Mouse (Mus musculus) limb, embryonic 12.5 days (tissue): ENCODE data around the gene Prr5. TPM values are rescaled to one million over a fixed set of nuclear protein-coding genes. Genes with fewer than 3 reads are reported as not detected.

Source experiments
- ATAC-seq: fragments of 200-750 bp; cut with Nextera tagmentation; 2 replicates; pipeline ENCODE4 v1.8.0; 2017; ENCODE audit warnings: low read depth, moderate TSS enrichment; ENCODE audit not compliant: insufficient number of reproducible peaks, insufficient read depth, low FRiP score, low TSS enrichment
- H3K27ac ChIP-seq: fragments of 300-500 bp; sonication (generic); 2 replicates; pipeline ENCODE4 v1.5.1; 2016; ENCODE audit warnings: mild to moderate bottlenecking, moderate library complexity
- H3K27me3 ChIP-seq: fragments of 300-500 bp; sonication (generic); 2 replicates; pipeline ENCODE4 v1.6.1; 2016; ENCODE audit warnings: mild to moderate bottlenecking, moderate library complexity
- H3K36me3 ChIP-seq: fragments of 300-500 bp; sonication (generic); 2 replicates; pipeline ENCODE4 v1.6.1; 2016; ENCODE audit warnings: mild to moderate bottlenecking, moderate library complexity
- H3K4me1 ChIP-seq: fragments of 300-500 bp; sonication (generic); replicated peaks from 2 replicates; pipeline ENCODE4 v1.6.1; 2016
- H3K4me2 ChIP-seq: fragments of 300-500 bp; sonication (generic); 2 replicates; pipeline ENCODE4 v1.6.1; 2016; ENCODE audit warnings: mild to moderate bottlenecking, moderate library complexity
- H3K4me3 ChIP-seq: fragments of 300-500 bp; sonication (generic); replicated peaks from 2 replicates; pipeline ENCODE4 v1.5.1; 2016; ENCODE audit warnings: mild to moderate bottlenecking
- H3K9ac ChIP-seq: fragments of 300-500 bp; sonication (generic); replicated peaks from 2 replicates; pipeline ENCODE4 v1.6.1; 2016; ENCODE audit warnings: mild to moderate bottlenecking, moderate library complexity
- H3K9me3 ChIP-seq: fragments of 300-500 bp; sonication (generic); 2 replicates; pipeline ENCODE4 v1.6.1; 2016; ENCODE audit warnings: mild to moderate bottlenecking, moderate library complexity
- WGBS: fragments of 180-500 bp; shearing (Covaris S2); methylation state at CpG from one replicate; pipeline ENCODE4 v1.1.7; 2016; 5-methylcytosine and 5-hydroxymethylcytosine counted together
- polyA plus RNA-seq: library from polyadenylated mRNA; unstranded; fragments of >200 nt; fragmentation: Nextera tagmentation; extraction: Ambion mirVana; gene quantifications from 2 replicates; pipeline ENCODE4 v1.2.1, GENCODE M21; 2016

Gene Prr5
- polyA plus RNA-seq, 1 experiment from 2014 or later, result 16.7 TPM

DNA sequence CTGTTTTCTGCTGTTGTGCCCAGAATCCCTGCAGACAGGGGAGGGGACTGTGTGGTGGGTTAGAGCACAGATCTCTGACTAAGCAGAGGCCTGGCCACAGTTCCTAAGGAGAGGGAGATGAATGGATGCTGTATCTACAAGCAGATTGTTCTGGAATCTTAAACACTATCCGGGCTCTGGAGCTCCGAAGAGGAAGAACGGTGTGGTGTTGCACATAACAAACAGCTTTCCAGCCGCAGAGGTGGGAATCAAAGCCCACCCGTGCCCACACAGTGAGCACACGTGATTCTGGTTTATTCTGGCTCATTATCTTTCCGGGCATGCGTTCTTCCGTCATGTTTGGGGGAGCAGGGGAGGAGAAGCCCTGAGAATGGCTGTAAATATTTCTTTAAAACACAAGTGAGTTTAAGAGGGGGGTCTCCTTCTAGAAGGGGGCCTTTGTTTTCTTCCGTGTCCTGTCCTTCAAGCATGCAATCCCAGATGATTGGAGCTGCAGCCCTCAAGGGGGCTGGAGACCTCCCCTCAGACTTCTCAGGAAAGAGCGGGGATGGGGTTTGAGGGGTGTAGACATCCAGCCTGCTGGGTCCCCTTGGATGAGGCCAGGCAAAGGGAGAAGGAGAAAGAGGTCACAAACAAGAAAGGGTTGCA, 67.0 kb downstream of the Prr5 start:
- Histone ChIP-seq H3K27ac (no peak overlapping the region), H3K36me3 (no peaks in the 10 kb centered on the region), H3K4me2 (no peak overlapping the region), H3K4me1 (peaks cover 12% of the 10 kb centered on the region; the same call in 1 of the 2 replicates), H3K27me3 (no peaks in the 10 kb centered on the region), H3K9me3 (peaks cover 8% of the 10 kb centered on the region; the same call in 1 of the 2 replicates), H3K9ac (no peak overlapping the region), H3K4me3 (no peak overlapping the region)
- ATAC-seq, result no peak
- WGBS, result 66% methylated on average over 11 of the region's 11 CpGs

DNA sequence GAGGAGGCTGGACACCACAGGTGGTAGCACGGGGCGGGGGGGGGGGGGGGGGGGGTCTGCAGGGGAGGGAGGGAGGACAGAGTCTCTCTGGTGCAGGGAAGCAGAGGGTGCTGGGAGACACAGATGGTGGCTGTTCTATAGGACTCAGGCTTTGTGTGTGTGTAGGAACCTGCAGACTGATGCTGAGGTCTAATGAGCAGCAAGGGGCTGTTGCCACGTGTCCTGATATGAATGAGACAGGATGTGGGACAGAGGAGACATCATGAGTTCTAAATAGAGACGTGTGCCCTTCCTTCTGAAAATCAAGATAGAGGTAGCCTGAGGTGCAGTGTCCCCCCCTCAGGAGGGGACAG, 67.5 kb downstream of the Prr5 start:
- no peaks in the 10 kb centered on the region for H3K27me3 ChIP-seq
- WGBS, result 63% methylated on average over 3 of the region's 4 CpGs
- H3K36me3 ChIP-seq, result no peaks in the 10 kb centered on the region
- H3K4me1 ChIP-seq, result peaks cover 7% of the 10 kb centered on the region; the same call in 1 of the 2 replicates
- no peak for ATAC-seq
- H3K9me3 ChIP-seq, result peaks cover 8% of the 10 kb centered on the region; the same call in 1 of the 2 replicates
- H3K9ac ChIP-seq, result no peak overlapping the region
- H3K4me3 ChIP-seq, result no peak overlapping the region
- H3K27ac ChIP-seq, result no peak overlapping the region
- H3K4me2 ChIP-seq, result no peak overlapping the region

DNA sequence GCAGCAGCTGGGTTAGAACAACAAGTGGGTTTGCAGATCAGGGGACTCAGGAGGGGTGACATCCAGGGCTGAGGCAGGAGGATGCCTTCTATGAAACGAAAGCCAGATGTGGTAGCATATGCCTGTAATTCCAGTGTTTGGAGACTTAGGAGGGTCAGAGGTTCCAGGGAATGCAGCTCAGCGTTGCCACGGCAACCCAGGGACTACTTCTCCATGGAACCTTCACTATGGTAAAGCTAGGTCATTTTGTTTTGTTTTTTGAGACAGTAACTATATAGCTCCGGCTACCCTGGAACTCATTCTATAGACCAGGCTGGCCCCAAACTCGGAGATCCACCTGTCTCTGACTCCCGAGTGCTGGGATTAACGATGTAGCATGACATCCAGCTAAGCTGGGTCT, 68.8 kb downstream of the Prr5 start:
- Histone ChIP-seq H3K9ac (no peak overlapping the region), H3K27ac (no peak overlapping the region), H3K4me2 (no peak overlapping the region), H3K27me3 (no peaks in the 10 kb centered on the region), H3K9me3 (peaks cover 8% of the 10 kb centered on the region; the same call in 1 of the 2 replicates), H3K4me1 (peaks cover 7% of the 10 kb centered on the region; the same call in 1 of the 2 replicates), H3K36me3 (no peaks in the 10 kb centered on the region), H3K4me3 (no peak overlapping the region)
- no peak for ATAC-seq
- 89% methylated on average over 7 of the region's 7 CpGs for WGBS

DNA sequence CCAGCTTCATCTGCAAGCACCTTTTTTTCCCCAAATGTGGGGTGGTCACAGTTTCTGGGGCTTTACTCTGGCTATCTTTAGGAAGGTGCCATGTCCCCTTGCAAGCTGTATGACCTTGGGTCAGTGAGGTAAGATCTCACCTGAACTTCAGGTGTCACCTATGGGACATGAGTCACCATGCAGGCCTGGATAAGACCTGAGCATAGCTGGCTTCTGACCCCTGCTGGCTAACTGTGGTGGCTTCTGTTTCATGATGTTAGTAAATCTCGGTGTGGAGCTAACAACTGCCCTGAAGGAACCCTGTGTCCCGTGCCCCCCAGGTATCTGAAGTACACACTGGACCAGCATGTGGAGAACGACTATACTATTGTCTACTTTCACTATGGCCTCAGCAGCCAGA, 72.2 kb downstream of the Prr5 start:
- ATAC-seq, result no peak
- peaks cover 8% of the 10 kb centered on the region; the same call in 1 of the 2 replicates for H3K9me3 ChIP-seq

DNA sequence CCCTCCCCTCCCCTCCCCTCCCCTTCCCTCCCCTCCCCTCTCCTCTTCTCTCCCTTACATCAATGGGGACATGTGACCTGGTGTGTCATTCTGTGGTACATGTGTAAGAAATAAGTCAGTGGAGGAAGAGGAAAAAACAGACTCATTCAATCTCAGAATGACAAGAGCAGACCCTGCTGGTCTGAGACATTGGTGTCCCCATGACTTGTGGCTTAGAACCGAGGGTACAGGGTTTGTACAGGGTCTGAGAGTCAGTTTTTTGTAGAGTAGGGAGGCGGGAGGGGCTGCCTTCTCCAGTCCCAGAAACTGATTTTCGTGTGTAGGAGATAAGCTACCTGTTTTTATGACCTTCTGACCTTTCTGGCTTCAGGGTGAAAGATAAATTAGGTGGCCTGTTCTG, 73.9 kb downstream of the Prr5 start:
- WGBS, result 6% methylated on average over 3 of the region's 3 CpGs

More for the DNA sequence above, 72.2 kb downstream of the Prr5 start:
- Histone ChIP-seq H3K4me2 (no peak overlapping the region), H3K27me3 (no peaks in the 10 kb centered on the region), H3K9ac (no peak overlapping the region), H3K4me1 (peaks cover 14% of the 10 kb centered on the region), H3K4me3 (no peak overlapping the region), H3K27ac (no peak overlapping the region), H3K36me3 (no peaks in the 10 kb centered on the region)
- WGBS, result 85% methylated on average over 3 of the region's 3 CpGs

DNA sequence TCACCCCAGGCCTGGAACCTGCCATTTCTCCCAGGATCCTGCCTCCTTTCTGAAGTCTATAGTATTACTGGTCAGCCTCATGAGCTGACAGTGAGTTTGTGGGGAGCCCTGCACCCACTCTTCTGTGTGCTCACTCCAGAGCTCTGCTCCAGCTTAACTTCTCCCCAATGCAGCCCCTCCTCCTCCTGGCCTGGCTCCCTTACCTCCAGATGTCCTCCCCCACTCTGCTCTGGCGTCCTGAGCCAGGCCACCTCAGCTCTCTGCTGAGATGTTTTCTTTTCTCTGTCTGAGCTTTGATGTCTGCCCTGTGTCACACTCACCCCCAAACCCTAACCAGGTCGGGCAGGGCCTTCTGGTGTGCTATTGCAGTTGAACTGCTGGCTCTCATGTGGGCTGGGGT, 74.9 kb downstream of the Prr5 start:
- Histone ChIP-seq H3K4me1 (peaks cover 11% of the 10 kb centered on the region), H3K9ac (no peak overlapping the region), H3K27ac (no peak overlapping the region), H3K9me3 (peaks cover 4% of the 10 kb centered on the region; the same call in 1 of the 2 replicates), H3K36me3 (no peaks in the 10 kb centered on the region), H3K4me2 (0 out of 2 replicates have a peak overlapping the region, but pooled peaks have one; percentile 8), H3K27me3 (no peaks in the 10 kb centered on the region), H3K4me3 (no peak overlapping the region)
- no peak for ATAC-seq
- 9% methylated on average over 2 of the region's 2 CpGs for WGBS

More for the DNA sequence above, 73.9 kb downstream of the Prr5 start:
- H3K27me3 ChIP-seq, result no peaks in the 10 kb centered on the region
- no peak overlapping the region for H3K4me3 ChIP-seq
- H3K9ac ChIP-seq, result no peak overlapping the region
- peaks cover 11% of the 10 kb centered on the region for H3K4me1 ChIP-seq
- peaks cover 8% of the 10 kb centered on the region; the same call in 1 of the 2 replicates for H3K9me3 ChIP-seq
- H3K27ac ChIP-seq, result no peak overlapping the region
- no peaks in the 10 kb centered on the region for H3K36me3 ChIP-seq
- no peak overlapping the region for H3K4me2 ChIP-seq
- no peak for ATAC-seq

DNA sequence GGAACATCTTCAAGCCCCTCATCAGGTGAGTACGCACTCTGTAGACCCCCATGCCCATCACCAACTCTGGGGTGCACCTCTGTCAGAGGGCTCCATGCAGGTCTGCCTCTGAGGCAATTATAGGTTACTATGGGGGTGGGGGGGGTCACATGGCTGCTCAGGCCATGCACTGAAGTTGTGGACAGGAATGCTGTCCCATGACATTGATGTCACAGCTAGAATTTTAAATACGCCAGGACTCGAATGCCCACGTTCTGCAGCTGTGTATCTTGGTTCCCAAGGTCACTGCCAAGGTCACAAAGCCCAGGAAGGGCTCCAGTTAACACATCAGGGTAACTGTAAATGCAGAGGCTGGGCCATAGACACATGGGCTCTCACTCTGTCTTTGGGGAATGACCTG, 76.4 kb downstream of the Prr5 start:
- 92% methylated on average over 4 of the region's 4 CpGs for WGBS
- no peak overlapping the region for H3K27ac ChIP-seq
- H3K9ac ChIP-seq, result no peak overlapping the region
- ATAC-seq, result no peak
- no peaks in the 10 kb centered on the region for H3K27me3 ChIP-seq
- no peaks in the 10 kb centered on the region for H3K36me3 ChIP-seq
- no peaks in the 10 kb centered on the region for H3K9me3 ChIP-seq
- H3K4me1 ChIP-seq, result peaks cover 11% of the 10 kb centered on the region
- no peak overlapping the region for H3K4me3 ChIP-seq
- no peak overlapping the region for H3K4me2 ChIP-seq

Other genes with a start within 250 kb of the Prr5 start
- 1.3 and 1.8 TPM in 2 replicates for gene Shisal1, start 222.5 kb upstream of the Prr5 start, polyA plus RNA-seq
- gene Rtl6, start 111.8 kb upstream of the Prr5 start, polyA plus RNA-seq, result 30.1 and 30.2 TPM in 2 replicates
- 6.0 and 6.4 TPM in 2 replicates for gene Arhgap8, start 50.4 kb downstream of the Prr5 start, polyA plus RNA-seq
- 0.84 and 2.0 TPM in 2 replicates for gene Phf21b, start 186.4 kb downstream of the Prr5 start, polyA plus RNA-seq